Mouse (Mus musculus) lung, postnatal 0 days (tissue): ENCODE measurements around the gene Zfp414.

Experiments
- CTCF ChIP-seq: IDR thresholded peaks from 2 replicates; pipeline ENCODE4 v1.5.1; 2016; ENCODE audit warnings: antibody characterized with exemption, mild to moderate bottlenecking
- EP300 ChIP-seq: IDR thresholded peaks from 2 replicates; pipeline ENCODE4 v1.6.1; 2016; ENCODE audit warnings: antibody characterized with exemption, mild to moderate bottlenecking, control low read depth

GRCm38 (mm10) chr17:33649781-33650475 is 21.0 kb downstream of the Zfp414 start:
- TF ChIP-seq CTCF: no peak
- no peak for TF ChIP-seq EP300
